Mouse (Mus musculus) neural tube, embryonic 15.5 days (tissue): ENCODE data around the gene 2210011C24Rik. TPM values are rescaled to one million over a fixed set of nuclear protein-coding genes. Genes with fewer than 3 reads are reported as not detected.
A peak's percentile ranks its signal among the peaks of the same experiment; 100 is the strongest.

ENCODE experiments used
- ATAC-seq: fragments of 200-750 bp; cut with Nextera tagmentation; 2 replicates; pipeline ENCODE4 v1.8.0; 2017; ENCODE audit warnings: mild to moderate bottlenecking, moderate TSS enrichment, moderate library complexity; ENCODE audit not compliant: low FRiP score
- H3K27ac ChIP-seq: fragments of 300-500 bp; sonication (generic); replicated peaks from 2 replicates; pipeline ENCODE4 v1.5.1; 2015; ENCODE audit warnings: mild to moderate bottlenecking, inconsistent platforms
- H3K27me3 ChIP-seq: fragments of 300-500 bp; sonication (generic); replicated peaks from 2 replicates; pipeline ENCODE4 v1.6.1; 2015; ENCODE audit warnings: inconsistent platforms
- H3K36me3 ChIP-seq: fragments of 300-500 bp; sonication (generic); 2 replicates; pipeline ENCODE4 v1.6.1; 2015; ENCODE audit warnings: inconsistent platforms
- H3K4me1 ChIP-seq: fragments of 300-500 bp; sonication (generic); 2 replicates; pipeline ENCODE4 v1.6.1; 2015; ENCODE audit warnings: inconsistent platforms
- H3K4me2 ChIP-seq: fragments of 300-500 bp; sonication (generic); 2 replicates; pipeline ENCODE4 v1.6.1; 2015; ENCODE audit warnings: inconsistent platforms, mild to moderate bottlenecking, moderate library complexity
- H3K4me3 ChIP-seq: fragments of 300-500 bp; sonication (generic); replicated peaks from 2 replicates; pipeline ENCODE4 v1.5.1; 2015; ENCODE audit warnings: mild to moderate bottlenecking, inconsistent platforms
- H3K9ac ChIP-seq: fragments of 300-500 bp; sonication (generic); replicated peaks from 2 replicates; pipeline ENCODE4 v1.6.1; 2015; ENCODE audit warnings: mild to moderate bottlenecking, inconsistent platforms
- H3K9me3 ChIP-seq: fragments of 300-500 bp; sonication (generic); replicated peaks from 2 replicates; pipeline ENCODE4 v1.6.1; 2016; ENCODE audit warnings: inconsistent platforms
- WGBS: fragments of 180-500 bp; shearing (Covaris S2); methylation state at CpG from one replicate; pipeline ENCODE4 v1.1.7; 2015; ENCODE audit warnings: mixed read lengths; 5-methylcytosine and 5-hydroxymethylcytosine counted together
- polyA plus RNA-seq: library from polyadenylated mRNA; unstranded; fragments of >200 nt; fragmentation: Nextera tagmentation; extraction: Ambion mirVana; gene quantifications from 2 replicates; pipeline ENCODE4 v1.2.1, GENCODE M21; 2015

Gene 2210011C24Rik
- 0.69 and 1.6 TPM in 2 replicates for polyA plus RNA-seq

DNA sequence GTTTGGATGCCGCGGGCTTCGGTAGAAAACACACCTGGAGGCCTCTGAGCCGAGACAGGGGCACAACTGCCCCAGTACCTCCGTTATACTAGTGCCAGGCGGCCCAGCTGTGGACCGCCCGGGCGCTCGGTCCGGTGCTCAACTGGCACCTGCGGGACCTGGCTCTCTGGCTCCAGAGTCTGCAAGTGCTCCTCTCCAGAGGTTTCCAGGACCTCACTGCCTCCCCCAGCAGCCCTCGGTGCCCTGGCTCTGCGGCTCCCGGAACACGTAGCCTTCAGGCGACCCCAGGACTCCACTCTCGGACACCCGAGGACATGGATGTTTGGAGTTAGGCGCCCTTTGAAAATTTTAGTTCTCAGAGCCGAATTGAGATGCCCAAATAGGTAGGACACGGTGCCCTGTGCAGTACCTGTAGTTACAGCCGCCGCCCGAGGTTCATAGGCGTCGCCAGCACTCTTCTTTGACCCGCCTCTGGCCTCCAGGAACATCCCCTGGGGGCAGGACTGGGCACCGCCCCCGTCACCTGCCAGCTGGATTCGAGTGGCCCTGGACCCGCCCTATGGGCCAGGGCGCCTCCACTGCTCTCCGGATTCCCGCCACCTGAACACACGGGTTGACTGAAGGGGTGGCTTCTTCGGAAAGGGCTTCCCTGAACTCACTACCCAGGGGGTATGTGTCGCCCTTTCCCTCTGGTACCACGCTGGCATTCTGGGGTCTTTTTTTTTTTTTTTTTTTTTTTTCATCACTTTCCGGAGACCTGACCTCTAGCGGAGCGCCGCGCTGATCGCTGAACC is at the start of gene 2210011C24Rik:
Gene 2210011C24Rik, minus strand, starts transcription at position 467 of the 794 bp plus-strand sequence.
- H3K4me1 ChIP-seq: peaks cover 30% of the 10 kb centered on the region
- H3K9ac ChIP-seq: peak within 1 kb of the TSS; percentile 56
- H3K36me3 ChIP-seq: no peaks in the 10 kb centered on the region
- no peak within 1 kb of the TSS for H3K27ac ChIP-seq
- no peaks in the 10 kb centered on the region for H3K9me3 ChIP-seq
- peak; percentile 9; the same call in 1 of the 2 replicates for ATAC-seq
- under 1% methylated on average over 45 of the region's 45 CpGs for WGBS
- peak within 1 kb of the TSS; percentile 99 for H3K4me2 ChIP-seq
- peak within 1 kb of the TSS; percentile 57 for H3K4me3 ChIP-seq
- H3K27me3 ChIP-seq: peaks cover 42% of the 10 kb centered on the region

- Histone ChIP-seq H3K4me1 (no peaks in the 10 kb centered on the region), H3K27ac (no peak overlapping the region), H3K27me3 (no peaks in the 10 kb centered on the region), H3K9ac (no peak overlapping the region), H3K9me3 (no peaks in the 10 kb centered on the region), H3K4me3 (no peak overlapping the region), H3K36me3 (no peaks in the 10 kb centered on the region), H3K4me2 (no peak overlapping the region)
- WGBS: 92% methylated on average over 2 of the region's 2 CpGs
- no peak for ATAC-seq
Measured at GRCm38 (mm10) chr8:84060245-84060644, 48.3 kb upstream of the 2210011C24Rik start.

DNA sequence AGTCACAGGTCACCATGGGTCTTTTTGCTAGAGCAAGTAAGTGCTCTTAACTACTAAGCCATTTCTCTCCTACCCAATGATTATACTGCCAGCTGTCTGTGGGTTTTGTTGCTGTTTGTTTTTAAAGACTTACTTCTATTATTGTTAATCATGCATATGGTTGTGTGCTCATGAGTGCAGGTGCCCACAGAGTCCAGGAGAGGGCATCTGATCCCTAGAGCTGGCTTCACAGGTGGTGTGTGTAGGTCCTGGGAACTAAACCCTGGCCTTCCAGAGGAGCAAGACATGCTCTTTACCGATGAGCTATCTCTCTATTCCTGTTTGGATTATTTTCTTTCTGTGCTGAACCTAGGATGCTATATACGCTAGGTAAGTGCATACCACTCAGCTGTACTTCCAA is 47.3 kb upstream of the 2210011C24Rik start:
- Histone ChIP-seq H3K9me3 (no peaks in the 10 kb centered on the region), H3K4me1 (no peaks in the 10 kb centered on the region), H3K27ac (no peak overlapping the region), H3K4me2 (no peak overlapping the region), H3K4me3 (no peak overlapping the region), H3K27me3 (no peaks in the 10 kb centered on the region), H3K9ac (no peak overlapping the region), H3K36me3 (no peaks in the 10 kb centered on the region)
- 92% methylated on average over 2 of the region's 2 CpGs for WGBS
- no peak for ATAC-seq

- Histone ChIP-seq H3K9me3 (no peaks in the 10 kb centered on the region), H3K9ac (no peak overlapping the region), H3K27ac (no peak overlapping the region), H3K4me3 (no peak overlapping the region), H3K27me3 (no peaks in the 10 kb centered on the region), H3K36me3 (no peaks in the 10 kb centered on the region), H3K4me2 (no peak overlapping the region), H3K4me1 (no peaks in the 10 kb centered on the region)
- ATAC-seq: no peak
- WGBS: 96% methylated on average over 1 of the region's 1 CpGs
Measured at GRCm38 (mm10) chr8:84057827-84058226, 45.9 kb upstream of the 2210011C24Rik start.

- Histone ChIP-seq H3K9ac (no peak overlapping the region), H3K27me3 (no peaks in the 10 kb centered on the region), H3K4me1 (no peaks in the 10 kb centered on the region), H3K27ac (no peak overlapping the region), H3K36me3 (no peaks in the 10 kb centered on the region), H3K4me3 (no peak overlapping the region), H3K4me2 (no peak overlapping the region), H3K9me3 (no peaks in the 10 kb centered on the region)
- no peak for ATAC-seq
- 92% methylated on average over 5 of the region's 5 CpGs for WGBS
Measured at GRCm38 (mm10) chr8:84053229-84053628, 41.3 kb upstream of the 2210011C24Rik start.

DNA sequence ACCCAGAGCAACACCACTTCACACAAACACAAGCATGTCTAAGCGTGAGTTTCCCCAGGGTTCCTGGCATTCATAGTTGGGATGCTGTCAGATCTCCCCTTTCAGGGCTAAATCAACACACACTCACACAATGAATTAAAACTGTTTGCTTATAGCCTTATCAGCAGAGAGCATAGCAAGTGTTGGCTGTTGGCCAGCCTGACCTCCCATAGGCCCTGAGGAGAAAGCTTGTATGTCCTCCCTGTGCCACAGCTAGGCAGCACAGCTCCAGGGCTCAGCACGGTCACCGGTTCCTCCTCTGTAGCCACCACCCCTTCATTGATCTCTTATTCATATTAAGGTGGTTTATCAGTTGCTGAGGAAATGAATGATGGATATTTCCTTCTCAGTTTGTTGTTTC is 40.8 kb upstream of the 2210011C24Rik start:
- Histone ChIP-seq H3K9ac (no peak overlapping the region), H3K4me3 (no peak overlapping the region), H3K36me3 (no peaks in the 10 kb centered on the region), H3K4me2 (no peak overlapping the region), H3K27ac (no peak overlapping the region), H3K4me1 (no peaks in the 10 kb centered on the region), H3K27me3 (no peaks in the 10 kb centered on the region), H3K9me3 (no peaks in the 10 kb centered on the region)
- WGBS: 77% methylated on average over 3 of the region's 3 CpGs
- ATAC-seq: no peak

GRCm38 (mm10) chr8:84048171-84048570 is 36.2 kb upstream of the 2210011C24Rik start:
- Histone ChIP-seq H3K27ac (no peak overlapping the region), H3K4me2 (no peak overlapping the region), H3K4me3 (no peak overlapping the region), H3K9me3 (no peaks in the 10 kb centered on the region), H3K9ac (no peak overlapping the region), H3K4me1 (peaks cover 8% of the 10 kb centered on the region; the same call in 1 of the 2 replicates), H3K27me3 (peaks cover 27% of the 10 kb centered on the region), H3K36me3 (no peaks in the 10 kb centered on the region)
- WGBS: 80% methylated on average over 5 of the region's 5 CpGs
- no peak for ATAC-seq

DNA sequence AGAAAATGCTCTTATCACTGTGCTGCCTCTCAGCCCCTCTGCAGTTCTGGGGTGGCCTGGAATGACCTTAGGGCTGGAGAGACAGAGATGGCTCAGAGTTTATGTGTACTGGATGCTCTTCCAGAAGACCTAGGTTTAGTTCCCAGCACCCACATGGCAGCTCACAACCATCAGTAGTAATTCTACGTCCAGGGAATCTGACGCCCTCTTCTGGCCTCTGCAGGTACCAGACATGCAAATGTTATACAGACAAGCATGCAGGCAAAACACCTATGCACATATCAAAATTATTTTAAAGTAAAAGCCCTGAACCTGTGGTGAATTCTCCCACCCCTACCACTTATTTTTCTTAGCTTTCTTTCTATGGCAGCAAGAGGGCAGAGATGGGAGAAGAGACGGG is 34.5 kb upstream of the 2210011C24Rik start:
- no peaks in the 10 kb centered on the region for H3K9me3 ChIP-seq
- 76% methylated on average over 3 of the region's 3 CpGs for WGBS
- H3K4me1 ChIP-seq: peaks cover 20% of the 10 kb centered on the region
- H3K27me3 ChIP-seq: peaks cover 43% of the 10 kb centered on the region
- no peak overlapping the region for H3K9ac ChIP-seq
- H3K4me2 ChIP-seq: no peak overlapping the region
- H3K27ac ChIP-seq: no peak overlapping the region
- H3K4me3 ChIP-seq: no peak overlapping the region
- ATAC-seq: no peak
- H3K36me3 ChIP-seq: no peaks in the 10 kb centered on the region

GRCm38 (mm10) chr8:84044900-84045299 is 32.9 kb upstream of the 2210011C24Rik start, which contains the start of gene Rln3:
Rln3 (minus strand) TSS chr8:84045000.
- Histone ChIP-seq H3K27me3 (peaks cover 57% of the 10 kb centered on the region), H3K4me1 (peaks cover 20% of the 10 kb centered on the region), H3K4me3 (no peak within 1 kb of the TSS), H3K4me2 (no peak within 1 kb of the TSS; the same call in 1 of the 2 replicates), H3K27ac (no peak within 1 kb of the TSS), H3K9me3 (no peaks in the 10 kb centered on the region), H3K9ac (no peak within 1 kb of the TSS), H3K36me3 (no peaks in the 10 kb centered on the region)
- ATAC-seq: no peak
- 12% methylated on average over 9 of the region's 9 CpGs for WGBS

DNA sequence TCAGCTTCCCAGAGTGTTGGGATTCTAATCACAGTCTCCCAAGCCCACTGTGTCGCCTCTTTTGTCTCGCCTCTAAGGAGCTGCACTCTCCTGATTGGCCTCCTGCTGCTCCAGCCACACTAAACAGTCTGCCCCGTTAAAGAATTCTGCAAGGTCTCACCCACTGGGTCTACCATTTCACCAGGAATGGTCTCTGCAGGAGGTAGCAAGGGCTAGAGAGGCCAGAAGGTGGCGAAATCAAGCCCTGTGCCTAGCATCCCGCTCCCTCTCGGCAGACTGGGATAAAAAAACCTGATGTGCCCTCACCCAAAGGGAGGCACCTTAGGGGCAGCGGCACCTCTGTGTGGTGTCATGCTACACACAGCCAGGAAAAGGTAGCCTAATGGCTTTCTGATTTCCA is 32.1 kb upstream of the 2210011C24Rik start:
- no peak for ATAC-seq
- peaks cover 57% of the 10 kb centered on the region for H3K27me3 ChIP-seq

GRCm38 (mm10) chr8:84042948-84043342 is 31.0 kb upstream of the 2210011C24Rik start:
- Histone ChIP-seq H3K9me3 (no peaks in the 10 kb centered on the region), H3K4me3 (no peak overlapping the region), H3K4me1 (peaks cover 20% of the 10 kb centered on the region), H3K27ac (no peak overlapping the region), H3K27me3 (peaks cover 59% of the 10 kb centered on the region), H3K36me3 (no peaks in the 10 kb centered on the region), H3K9ac (no peak overlapping the region), H3K4me2 (peak overlapping the region; percentile 66)
- ATAC-seq: no peak
- WGBS: 44% methylated on average over 12 of the region's 12 CpGs

More for the DNA sequence above, 32.1 kb upstream of the 2210011C24Rik start:
- Histone ChIP-seq H3K27ac (no peak overlapping the region), H3K4me1 (peaks cover 20% of the 10 kb centered on the region), H3K4me2 (no peak overlapping the region), H3K9ac (no peak overlapping the region), H3K4me3 (no peak overlapping the region), H3K36me3 (no peaks in the 10 kb centered on the region), H3K9me3 (no peaks in the 10 kb centered on the region)
- WGBS: 1% methylated on average over 7 of the region's 7 CpGs
